Mouse (Mus musculus): Measurements from ENCODE around the gene Tmem198. TPM values are rescaled to one million over a fixed set of nuclear protein-coding genes. Genes with fewer than 3 reads are reported as not detected.

Gene Tmem198
- total RNA-seq, 2 experiments from 2014 or later = not detected

DNA sequence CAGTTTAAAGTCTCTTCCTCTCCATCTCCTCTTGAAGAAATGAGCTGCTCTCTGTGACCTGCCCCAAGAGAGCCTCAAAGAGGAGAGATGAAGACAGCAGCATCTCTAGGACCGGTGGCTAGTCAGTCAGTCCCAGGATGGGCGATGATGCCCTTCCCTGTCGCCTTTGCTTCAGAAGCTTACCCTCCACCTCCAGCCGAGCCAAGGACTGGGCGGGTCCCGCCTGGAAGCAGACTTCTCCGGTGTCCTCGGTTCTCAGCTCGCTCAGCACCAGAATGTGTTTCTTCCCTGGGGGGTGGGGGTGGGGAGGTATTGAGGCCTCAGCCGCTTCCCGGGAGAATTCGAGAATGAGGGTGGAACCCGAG lies 7.7 kb downstream of the Tmem198 start:
- ATAC-seq (replicated peaks; ENCODE audit: poor library complexity) = no peak

DNA sequence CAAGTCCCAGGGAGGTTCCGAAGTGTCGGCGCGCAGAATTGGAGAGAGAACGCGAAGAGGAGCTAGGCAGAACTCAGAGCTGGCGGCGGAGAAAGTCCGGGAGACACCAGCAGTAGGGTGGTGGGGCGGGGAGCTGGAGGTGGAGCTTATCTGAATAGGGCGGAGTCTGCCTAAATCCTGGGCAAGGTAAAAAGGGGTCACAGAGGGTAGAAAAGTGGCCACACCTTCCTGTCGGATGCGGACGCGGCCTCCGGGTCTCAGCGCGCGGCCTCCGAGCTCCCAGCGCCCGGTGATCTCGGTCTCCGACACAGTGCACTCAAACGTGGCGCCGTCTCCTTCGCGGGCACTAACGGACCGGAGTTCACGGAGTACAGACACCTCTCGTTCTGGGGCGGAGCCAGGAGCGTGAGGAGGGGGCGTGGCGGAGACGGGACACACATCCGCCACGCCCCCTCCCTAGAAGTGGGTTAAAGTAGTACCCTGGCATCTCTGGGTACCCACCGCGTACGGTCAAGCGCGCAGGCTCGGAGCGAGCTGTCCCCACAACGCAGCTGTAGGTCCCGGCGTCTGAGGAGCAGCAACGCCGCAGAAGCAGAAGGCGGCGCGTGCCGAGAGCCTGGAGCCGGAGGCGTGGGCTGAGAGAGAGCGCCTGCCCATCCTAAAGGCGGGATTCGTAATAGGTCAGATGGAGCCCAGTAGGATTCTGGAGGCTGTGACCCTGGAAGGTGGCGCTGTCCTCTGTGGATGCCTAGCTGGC lies 8.3 kb downstream of the Tmem198 start:
- peak; percentile 67 for ATAC-seq (replicated peaks; ENCODE audit: poor library complexity)

DNA sequence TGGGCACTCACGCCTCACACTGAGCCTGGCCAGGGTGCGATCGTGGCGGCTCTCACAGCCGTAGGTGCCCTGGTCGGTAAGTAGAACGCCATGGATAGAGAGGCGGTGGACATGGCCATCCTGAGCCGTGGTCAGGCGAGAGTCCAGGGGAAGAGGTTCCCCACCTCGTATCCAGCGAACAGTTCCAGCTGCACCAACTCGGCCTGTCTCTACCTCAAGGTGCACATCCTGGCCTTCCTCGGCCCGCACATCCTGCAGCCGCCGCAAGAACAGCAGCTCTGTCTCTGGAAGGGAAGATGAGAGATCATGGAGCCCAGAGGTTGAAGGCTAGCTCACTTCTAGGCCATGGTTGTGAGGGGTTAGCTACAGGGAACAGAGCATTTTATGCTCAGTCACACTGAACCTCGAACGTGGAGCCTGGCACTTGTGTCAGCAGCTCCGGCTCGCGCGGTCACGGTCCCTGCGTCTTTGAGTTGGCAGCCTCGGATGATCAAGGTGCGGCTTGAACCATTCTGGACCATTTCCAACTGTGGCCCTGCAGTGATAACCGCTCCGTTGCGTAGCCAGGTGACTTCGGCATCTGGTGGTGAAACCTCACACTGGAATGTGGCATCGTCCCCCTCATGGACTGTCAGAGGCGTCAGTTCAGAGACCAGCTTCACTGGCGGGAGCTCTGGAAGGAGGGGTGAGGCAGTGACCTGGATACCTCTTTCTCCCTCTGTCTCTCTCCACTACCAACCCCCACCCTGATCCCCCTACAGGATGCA lies 11.6 kb downstream of the Tmem198 start:
- no peak for ATAC-seq (replicated peaks; ENCODE audit: poor library complexity)

DNA sequence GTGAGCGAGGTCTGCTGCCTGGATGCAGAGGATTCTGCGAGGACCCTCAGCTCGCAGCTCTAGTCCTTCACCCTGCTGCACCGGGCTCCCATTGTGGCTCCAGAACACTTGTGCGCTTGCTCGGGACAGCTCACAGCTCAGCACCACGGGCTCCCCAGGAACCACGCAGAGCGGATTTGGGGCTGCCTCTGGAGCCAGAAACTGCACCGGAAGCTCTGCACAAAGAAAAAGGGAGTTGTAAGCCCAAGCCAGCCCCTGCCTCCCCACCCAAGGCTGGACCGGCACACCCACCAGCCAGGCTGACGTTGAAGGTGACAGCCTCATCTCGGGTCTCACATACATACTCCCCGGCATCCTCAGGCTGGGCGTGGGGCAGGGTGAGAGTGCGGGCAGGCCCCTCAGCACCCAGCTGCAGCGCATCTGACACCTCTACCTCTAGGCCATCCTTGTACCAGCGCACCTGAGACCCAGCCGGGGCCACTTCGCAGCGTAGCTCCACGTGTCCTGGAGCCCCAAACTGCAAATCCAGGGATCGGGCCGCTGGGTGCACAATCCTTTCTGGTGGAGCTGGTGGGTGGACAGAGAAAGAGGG lies 13.3 kb downstream of the Tmem198 start:
- no peak for ATAC-seq (replicated peaks; ENCODE audit: poor library complexity)

DNA sequence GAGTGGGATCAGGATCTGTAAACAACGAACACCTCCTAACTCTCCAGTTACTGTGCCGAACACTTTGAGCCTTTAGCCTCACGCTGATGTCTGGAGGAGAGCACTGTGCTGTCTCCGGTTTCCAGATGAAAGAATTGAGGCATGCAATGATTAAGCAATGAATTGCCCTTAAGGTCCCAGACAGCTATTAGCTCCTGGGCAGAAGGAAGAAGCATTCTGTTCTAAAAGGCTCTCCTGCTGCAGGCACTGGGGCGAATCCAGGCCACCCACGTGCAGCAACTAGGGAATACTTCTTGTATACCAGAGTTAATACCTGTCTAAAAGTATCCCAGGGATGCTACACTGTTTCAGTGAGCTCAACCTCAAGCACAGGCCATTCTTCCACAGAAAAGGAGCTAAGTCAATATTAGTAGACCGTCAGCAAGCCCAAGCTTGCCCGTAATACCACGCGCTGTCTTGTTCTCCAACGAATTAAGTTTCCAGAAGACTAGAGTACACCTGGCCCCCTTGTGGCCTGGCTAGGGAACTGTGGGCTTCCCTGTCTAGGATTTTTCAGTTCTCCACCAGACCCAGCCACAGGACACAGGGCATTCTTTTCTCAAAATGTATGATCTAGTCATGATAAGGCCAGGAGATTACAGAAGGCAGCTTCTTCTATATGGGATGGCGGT lies 15.7 kb downstream of the Tmem198 start:
- ATAC-seq (replicated peaks; ENCODE audit: poor library complexity) = peak; percentile 86

DNA sequence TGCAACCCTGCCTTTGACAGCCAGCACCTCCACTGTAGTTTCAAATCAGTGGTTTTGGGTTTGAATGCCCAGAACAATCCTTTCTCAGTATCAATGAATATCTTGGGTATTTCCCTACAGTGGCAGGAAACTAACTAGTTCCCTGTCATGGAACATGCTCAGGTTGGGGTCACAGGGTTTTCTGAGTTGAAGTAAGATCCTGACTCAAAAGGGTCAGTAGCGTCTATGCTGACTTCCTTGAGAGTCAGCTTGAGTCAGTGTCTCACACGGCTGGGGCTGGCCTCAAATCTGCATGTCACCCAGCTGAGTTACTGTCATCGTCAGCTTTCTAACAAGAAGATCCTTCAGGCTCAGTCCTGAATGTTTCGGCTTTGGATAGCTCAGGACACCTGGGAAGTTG lies 19.6 kb downstream of the Tmem198 start:
- ATAC-seq (replicated peaks; ENCODE audit: poor library complexity) = no peak

DNA sequence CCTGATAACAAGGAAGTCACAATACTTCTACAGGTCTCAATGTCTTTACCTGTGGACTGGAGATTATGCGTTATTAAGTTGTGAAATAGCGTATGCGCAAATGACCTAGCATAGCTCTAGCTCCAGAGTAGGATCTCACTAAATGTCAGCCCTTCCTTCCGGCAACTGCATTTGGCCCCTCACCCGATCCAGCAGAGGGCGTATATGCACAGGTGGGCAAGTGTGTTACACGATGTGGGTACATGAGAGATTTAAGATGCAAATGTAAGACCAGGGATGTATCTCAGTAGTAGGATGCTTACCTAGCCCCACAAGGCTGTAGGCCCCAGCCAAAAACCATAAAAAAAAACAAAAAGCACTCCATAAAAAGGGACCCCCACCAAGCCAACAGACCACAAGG lies 20.1 kb downstream of the Tmem198 start:
- ATAC-seq (replicated peaks; ENCODE audit: poor library complexity) = no peak

DNA sequence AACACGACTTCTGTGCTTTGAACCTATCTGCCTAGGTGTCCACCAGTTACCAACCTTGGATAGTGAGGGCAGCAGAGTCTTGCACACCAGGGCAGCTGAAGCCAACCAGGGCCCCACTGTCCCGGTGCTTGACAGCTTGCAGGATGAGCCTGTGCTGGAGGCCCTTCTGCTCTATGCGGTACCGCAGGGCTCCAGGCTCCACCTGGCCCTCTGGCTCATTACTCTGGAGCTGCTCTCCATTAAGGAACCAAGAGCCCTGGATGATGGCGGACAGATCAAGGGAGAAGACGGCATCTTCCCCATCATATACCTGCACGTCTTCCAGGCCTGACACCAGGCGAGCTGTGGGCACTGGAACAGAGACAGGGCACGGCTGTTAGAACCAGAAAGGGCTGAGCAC lies 22.6 kb downstream of the Tmem198 start:
- no peak for ATAC-seq (replicated peaks; ENCODE audit: poor library complexity)

DNA sequence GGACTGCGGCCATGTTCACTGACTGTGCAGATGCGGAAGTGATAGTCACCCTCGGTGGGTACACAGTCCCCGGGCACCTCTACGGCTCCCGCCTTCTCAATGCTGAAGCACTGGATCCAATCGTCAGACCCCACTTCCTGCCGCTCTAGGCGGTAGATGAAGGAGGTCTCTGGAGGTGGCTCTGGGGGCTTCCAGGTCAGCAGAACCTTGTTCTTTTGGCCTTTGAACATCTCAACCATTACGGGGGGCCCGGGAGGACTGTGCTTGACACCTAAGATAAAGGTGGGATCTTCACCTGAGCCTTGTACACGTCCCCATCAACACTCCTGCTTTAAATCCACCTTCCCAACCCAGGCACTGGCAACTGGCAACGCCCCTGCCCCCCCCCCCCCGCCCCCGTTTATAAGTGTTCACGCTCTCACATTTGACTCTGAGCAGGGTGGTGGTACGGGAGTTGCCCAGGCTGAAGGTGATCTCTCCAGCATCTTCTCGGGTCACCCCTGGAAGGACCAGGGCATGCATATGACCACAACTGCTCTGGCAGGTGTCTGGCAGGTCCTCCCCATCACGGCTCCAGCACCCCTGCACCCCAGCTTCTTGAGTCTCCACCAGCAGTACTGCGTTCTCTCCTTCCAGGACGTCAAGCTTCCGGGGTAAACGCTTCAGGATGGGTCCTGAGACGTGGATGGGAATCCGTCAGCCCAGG lies 23.8 kb downstream of the Tmem198 start:
- ATAC-seq (replicated peaks; ENCODE audit: poor library complexity) = no peak

DNA sequence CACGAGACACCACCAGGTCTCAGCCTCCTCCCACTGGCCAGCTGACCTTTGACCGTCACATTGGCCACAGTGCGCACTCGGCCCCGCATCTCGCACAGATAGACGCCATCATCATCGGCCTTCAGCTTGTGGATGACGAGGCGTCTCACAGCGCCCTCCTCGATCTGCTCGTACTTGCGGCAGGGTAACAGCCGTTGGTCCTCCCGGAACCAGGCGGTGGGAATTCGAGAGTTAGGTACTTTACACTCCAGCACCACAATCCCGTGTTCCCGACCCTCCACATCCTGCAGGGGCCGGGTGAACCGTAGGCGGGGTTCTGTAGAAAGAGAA lies 24.3 kb downstream of the Tmem198 start:
- no peak for ATAC-seq (replicated peaks; ENCODE audit: poor library complexity)

DNA sequence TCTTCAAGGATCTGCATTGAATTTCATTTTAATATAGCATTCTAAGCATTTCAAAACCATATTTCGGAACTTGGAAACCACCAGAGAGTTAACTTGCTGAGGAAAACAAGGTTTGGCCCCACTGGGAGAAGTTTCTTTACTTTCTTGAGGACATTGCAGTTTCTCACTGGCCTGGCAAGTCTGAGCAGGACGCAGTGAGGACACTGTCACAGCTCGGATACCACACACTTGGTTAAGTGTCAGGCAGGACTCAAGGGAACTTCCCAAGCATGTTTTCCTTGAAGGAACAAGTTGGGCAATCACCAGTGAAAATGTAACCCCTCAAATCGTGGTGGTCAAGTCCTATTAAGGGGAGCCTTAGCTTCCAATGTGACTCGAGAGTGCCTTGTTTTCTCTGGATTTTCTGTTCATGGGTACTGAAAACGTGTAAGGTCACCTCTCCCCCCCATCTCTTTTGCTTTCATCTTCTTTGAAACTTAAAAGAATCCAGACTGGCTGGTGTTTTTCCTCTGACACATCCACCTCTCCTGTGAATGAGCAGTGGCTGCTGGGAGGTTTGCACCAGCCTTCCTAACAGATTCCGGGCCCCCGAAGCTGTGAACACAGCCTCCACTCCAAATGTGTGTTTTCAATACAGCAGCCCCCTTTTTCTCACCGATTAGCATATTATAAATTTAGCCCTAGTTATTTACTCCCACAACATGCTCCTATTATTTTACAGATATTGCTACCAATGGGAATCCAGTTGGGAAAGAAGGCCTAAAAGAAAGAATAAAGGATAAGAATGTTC lies 25.1 kb downstream of the Tmem198 start:
- no peak for ATAC-seq (replicated peaks; ENCODE audit: poor library complexity)

DNA sequence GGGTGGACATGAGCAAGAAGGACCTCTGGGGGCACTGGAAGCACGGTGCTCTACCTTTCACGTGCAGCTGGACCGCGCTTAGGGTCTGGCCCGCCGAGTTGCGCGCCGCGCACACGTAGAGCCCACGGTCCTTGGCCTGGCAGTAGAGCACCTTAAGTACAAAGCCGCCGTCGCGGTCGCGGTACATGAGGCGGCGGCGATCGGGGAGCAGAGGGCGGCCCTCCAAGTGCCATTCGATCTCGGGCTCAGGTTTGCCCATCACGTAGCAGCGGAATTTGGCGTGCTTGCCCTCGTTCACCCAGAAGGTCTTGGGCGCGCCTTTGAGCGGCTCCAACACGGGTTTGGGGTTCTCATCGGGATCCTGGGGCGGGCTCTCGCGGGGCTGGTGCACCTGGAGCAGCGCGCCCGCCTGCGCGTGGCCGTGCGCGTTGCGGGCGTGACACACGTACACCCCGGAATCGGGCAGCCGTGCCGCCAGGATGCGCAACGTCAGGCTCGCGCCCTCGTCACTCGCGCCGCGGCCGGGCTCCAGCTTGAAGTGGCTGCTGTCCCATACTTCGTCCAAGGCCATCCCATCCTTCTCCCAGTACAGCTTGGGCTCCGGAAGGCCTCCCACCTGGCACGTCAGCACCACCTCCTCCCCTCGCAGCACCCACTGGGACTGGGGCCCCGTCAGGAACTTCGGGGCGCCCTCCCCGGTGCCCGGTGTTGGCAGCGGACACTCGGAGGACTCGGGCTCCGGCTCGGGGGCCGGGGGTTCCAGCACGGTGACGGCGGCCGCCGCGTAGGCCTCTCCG lies 26.0 kb downstream of the Tmem198 start:
- no peak; the same call in 1 of the 2 replicates for ATAC-seq (replicated peaks; ENCODE audit: poor library complexity)

DNA sequence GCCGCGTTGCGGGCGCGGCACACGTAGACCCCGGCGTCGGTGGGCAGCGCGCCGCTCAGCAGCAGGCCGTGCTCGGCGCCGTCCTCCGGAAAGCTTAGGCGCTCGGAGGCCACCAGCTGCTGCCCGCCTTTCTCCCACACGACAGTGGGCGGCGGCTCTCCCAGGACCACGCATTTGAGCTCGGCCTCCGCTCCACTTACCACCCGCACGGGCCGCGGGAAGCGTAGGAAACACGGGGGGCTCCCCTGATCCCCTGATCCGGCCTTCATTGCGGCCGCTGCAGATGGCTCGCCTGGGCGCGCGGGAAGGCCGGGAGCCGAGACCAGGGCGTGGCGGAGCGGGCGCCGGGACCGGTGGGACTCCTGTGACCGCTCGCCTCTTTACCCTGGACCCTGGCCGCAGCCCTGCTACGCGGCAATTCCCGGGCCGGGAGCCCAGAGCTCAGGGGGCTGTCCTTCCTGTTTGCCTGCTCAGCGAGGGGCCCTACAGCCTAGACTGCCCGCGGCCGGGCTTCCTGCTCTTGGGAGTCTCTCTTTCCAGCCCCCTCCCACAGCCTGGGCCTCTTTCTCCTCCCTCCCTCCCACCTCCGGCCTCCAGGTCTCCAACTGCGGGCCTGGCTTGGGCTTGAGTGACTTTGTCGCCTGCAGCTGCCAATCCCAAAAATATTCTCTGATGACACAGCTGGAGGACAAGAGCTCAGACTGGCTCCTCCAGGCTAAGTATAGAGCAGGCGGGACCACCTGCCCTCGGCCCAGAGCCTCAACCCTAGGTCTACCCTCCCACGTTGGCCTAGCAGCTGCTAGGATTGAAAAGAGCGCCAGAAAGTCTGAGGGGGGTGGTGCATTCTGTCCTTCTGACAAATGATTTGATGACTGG lies 26.9 kb downstream of the Tmem198 start, which contains the start of gene Obsl1:
Obsl1 (minus strand) TSS at position 497 of the 876 bp plus-strand sequence.
- ATAC-seq (replicated peaks; ENCODE audit: poor library complexity) = no peak; the same call in 1 of the 2 replicates

DNA sequence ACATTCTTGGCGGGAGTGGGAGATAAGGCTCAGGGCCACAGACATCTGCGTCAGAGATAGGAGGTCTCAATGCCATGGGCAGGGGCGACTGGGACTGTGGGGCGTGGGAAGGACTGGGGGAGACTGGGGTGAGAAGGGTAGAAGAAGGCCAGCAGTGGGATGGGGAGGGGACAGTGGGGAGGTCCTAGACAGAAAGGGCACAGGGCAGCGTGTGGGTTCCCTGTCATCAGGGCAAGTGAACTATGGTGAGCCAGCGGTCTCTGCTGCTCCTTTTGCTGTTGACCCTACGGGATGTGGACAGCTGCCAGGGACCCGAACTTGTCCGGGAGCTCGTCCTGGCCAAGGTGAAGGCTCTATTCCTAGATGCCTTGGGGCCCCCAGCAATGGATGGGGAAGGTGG lies 27.7 kb downstream of the Tmem198 start, which contains the start of gene Inha:
Inha (plus strand) TSS at position 72 of the 400 bp plus-strand sequence.
- no peak for ATAC-seq (replicated peaks; ENCODE audit: poor library complexity)

DNA sequence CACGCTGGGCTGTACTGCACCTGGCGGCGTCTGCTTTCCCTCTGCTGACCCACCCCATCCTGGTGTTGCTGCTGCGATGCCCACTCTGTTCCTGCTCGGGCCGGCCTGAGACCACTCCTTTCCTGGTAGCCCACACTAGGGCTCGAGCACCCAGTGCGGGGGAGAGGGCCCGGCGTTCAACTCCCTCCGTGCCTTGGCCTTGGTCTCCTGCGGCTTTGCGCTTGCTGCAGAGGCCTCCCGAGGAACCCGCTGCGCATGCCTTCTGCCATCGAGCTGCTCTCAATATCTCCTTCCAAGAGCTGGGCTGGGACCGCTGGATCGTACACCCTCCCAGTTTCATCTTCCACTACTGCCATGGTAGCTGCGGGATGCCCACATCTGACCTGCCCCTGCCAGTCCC lies 30.3 kb downstream of the Tmem198 start:
- no peak for ATAC-seq (replicated peaks; ENCODE audit: poor library complexity)

DNA sequence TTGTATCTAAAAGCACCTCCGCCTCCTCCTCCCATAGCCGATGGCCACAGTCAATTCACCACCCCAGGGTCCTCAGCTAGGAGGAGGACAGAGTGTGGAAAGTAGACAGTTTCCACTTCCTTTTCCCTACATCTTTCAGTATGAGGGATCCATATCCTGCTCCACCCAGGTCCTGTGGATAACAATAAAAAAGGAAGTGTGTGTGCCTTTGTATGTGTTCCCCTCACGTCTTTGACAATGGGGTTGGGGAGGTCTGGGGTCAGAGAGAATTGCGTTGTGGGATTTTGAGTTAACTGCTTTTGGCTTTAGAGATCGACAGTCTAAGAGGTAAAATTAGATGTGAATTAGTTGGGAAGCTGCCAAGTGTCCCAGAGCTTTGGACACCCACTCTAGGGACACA lies 30.8 kb downstream of the Tmem198 start:
- ATAC-seq (replicated peaks; ENCODE audit: poor library complexity) = no peak

DNA sequence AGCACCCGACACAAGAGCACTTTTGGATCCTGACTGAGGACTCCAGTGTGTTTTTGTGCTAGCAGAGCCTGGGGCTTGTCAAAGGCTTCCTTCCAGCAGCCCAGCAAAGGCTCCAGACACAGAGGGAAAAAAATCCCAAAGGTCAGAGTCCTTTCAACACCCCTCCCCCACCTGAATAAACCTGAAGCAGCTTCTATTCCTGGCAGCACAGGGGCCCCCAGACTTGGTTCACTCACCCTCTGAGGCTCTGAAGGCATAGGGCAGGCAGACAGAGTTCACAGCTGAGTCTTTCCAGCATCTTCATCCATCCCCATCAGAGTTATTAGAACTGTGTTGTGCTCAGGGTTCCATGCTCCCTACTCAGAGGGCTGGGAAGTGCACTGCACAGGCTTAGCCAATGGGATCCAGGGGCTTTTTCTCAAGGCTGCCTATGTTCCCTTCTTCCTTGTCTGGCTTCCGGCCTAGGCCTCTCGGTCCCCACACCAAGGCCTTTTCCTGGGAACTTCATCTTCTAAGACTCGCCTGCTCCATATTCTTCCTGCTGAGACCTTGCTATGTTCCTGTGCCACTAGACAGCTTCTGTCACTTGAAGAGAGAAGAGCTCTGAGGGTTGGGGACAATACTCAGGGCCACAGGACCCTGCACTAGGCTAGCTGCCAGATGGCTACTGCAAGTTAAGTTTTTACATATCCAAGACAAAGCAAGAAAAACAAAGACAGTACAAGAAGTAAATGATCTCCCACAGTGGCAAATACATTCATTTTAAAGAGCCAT lies 32.3 kb downstream of the Tmem198 start:
- no peak for ATAC-seq (replicated peaks; ENCODE audit: poor library complexity)
